Mouse (Mus musculus) limb, embryonic 15.5 days (tissue): ENCODE data around the gene 1700088E04Rik. TPM values are rescaled to one million over a fixed set of nuclear protein-coding genes. Genes with fewer than 3 reads are reported as not detected.

ENCODE experiments used
- ATAC-seq: fragments of 200-750 bp; cut with Nextera tagmentation; 2 replicates; pipeline ENCODE4 v1.8.0; 2017; ENCODE audit warnings: low read depth, moderate TSS enrichment; ENCODE audit not compliant: insufficient number of reproducible peaks, low FRiP score, low TSS enrichment
- H3K27ac ChIP-seq: fragments of 300-500 bp; sonication (generic); 2 replicates; pipeline ENCODE4 v1.5.1; 2015; ENCODE audit warnings: moderate library complexity, mild to moderate bottlenecking, inconsistent platforms
- H3K27me3 ChIP-seq: fragments of 300-500 bp; sonication (generic); 2 replicates; pipeline ENCODE4 v1.6.1; 2015; ENCODE audit warnings: inconsistent platforms
- H3K36me3 ChIP-seq: fragments of 300-500 bp; sonication (generic); 2 replicates; pipeline ENCODE4 v1.6.1; 2015; ENCODE audit warnings: inconsistent platforms
- H3K4me1 ChIP-seq: fragments of 300-500 bp; sonication (generic); 2 replicates; pipeline ENCODE4 v1.6.1; 2015; ENCODE audit warnings: inconsistent platforms
- H3K4me2 ChIP-seq: fragments of 300-500 bp; sonication (generic); 2 replicates; pipeline ENCODE4 v1.6.1; 2015; ENCODE audit warnings: mild to moderate bottlenecking, inconsistent platforms
- H3K4me3 ChIP-seq: fragments of 300-500 bp; sonication (generic); 2 replicates; pipeline ENCODE4 v1.5.1; 2015; ENCODE audit warnings: mild to moderate bottlenecking, inconsistent platforms
- H3K9ac ChIP-seq: fragments of 300-500 bp; sonication (generic); 2 replicates; pipeline ENCODE4 v1.6.1; 2015; ENCODE audit warnings: inconsistent platforms
- H3K9me3 ChIP-seq: fragments of 300-500 bp; sonication (generic); 2 replicates; pipeline ENCODE4 v1.6.1; 2016; ENCODE audit warnings: inconsistent platforms
- WGBS: fragments of 180-500 bp; shearing (Covaris S2); methylation state at CpG from one replicate; pipeline ENCODE4 v1.1.7; 2015; 5-methylcytosine and 5-hydroxymethylcytosine counted together
- polyA plus RNA-seq: library from polyadenylated mRNA; unstranded; fragments of >200 nt; fragmentation: Nextera tagmentation; extraction: Ambion mirVana; gene quantifications from 2 replicates; pipeline ENCODE4 v1.2.1, GENCODE M21; 2015

The 1700088E04Rik gene
- polyA plus RNA-seq, 1 experiment from 2014 or later = 6.3 TPM

DNA sequence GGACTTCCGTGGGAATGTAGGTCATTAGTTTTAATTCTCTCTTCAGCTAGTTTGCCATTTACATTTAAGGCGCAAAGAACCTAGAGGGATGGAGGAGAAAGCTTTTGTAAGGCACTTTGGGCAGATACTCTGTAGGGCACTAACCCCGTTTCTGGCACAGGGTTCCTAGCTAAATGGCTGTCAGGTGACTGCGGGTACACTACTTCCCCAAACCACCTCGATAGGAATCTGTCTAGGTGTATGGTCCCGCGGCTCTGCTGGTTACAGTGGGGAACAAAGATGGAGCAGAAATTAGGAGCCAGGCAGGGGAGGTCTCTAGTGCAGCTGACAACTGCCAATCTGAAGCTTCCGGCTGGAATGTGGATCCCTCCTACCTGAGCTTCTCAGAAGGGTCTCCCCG is 31.0 kb downstream of the 1700088E04Rik start:
- Histone ChIP-seq H3K36me3 (peaks cover 12% of the 10 kb centered on the region), H3K27me3 (no peaks in the 10 kb centered on the region), H3K27ac (peak overlapping the region; percentile 93), H3K4me2 (peak overlapping the region; percentile 91), H3K4me1 (peaks cover 38% of the 10 kb centered on the region), H3K4me3 (peak overlapping the region; percentile 92), H3K9ac (peak overlapping the region; percentile 96; the same call in 1 of the 2 replicates), H3K9me3 (no peaks in the 10 kb centered on the region)
- 14% methylated on average over 9 of the region's 9 CpGs for WGBS
- no peak for ATAC-seq

DNA sequence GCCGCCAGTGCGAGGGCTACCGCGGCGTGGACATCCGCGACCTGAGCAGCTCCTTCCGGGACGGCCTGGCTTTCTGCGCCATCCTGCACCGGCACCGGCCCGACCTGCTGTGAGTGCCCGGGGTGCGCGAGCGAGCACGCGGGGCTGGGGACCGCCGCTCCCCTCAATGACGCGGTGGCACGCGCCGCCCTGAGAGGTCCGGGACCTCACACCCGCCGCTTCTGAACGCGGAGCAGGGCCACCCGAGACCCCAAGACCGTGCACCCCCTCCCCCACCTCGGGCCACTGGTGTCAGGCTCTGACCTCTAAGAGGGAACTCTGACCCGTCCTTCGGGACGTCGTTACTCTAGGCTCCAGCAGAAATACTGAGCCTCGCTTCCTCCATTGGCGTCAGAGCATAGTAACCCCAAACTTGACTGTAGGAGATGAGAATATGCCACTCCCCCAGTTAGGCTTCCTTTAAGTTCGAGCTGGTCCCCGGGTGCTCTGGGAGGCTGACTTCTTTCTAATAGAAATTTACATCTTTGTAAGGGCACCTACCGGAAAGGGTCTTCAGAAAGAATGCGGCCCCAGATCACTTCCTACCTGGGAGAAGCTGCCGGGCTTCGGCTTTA is 31.6 kb downstream of the 1700088E04Rik start:
- peak overlapping the region; percentile 92 for H3K4me3 ChIP-seq

DNA sequence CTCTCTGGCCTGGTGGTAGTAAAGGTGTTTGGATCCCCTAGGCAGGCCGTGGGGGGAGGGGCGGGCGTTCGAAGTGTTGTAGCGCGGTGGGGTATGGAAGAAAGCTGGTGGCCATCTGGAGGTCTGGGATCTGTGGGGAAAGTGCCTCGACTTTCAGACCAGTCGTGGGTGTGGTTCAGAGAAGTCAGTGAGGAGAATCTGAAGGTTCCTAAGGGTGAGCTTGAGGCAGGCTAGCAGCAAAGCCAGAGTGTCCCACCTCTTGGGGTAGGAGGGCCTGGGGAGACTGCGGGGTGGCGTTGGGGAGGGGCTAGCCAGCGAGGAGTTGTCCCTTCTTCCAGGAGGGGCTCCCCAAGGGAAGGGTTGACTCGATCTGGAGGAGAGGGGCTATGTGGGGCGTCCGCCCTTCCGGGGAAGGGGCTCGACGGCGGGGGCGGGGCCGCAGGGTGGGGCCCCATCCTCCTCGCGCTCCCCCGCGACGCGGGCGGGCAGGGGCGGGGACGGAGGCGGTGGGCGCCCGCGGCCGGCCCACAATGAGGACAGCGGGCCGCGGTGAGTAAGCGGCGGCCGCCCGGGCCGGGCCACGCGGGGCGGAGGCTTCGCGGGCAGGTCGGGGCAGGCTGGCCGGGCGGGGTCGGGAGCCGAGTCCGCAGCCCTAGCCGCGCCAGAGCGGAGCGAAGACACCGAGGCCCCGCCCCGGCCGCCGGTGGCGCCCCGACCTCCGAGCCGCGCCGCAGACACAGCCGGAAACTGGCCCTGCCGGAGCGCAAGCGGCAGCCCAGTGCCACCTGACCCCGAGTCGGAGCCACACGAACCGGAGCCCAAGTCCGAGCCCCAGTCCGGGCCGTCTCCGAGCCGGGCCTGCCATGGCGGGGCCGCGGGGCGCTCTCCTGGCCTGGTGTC is 32.4 kb downstream of the 1700088E04Rik start, which contains the start of gene Micall1:
Gene Micall1 (plus strand): TSS at position 478 of the 900 bp plus-strand sequence.
- Histone ChIP-seq H3K27ac (peak within 1 kb of the TSS; percentile 93), H3K36me3 (peaks cover 7% of the 10 kb centered on the region), H3K4me1 (peaks cover 38% of the 10 kb centered on the region), H3K4me2 (peak within 1 kb of the TSS; percentile 91), H3K9me3 (no peaks in the 10 kb centered on the region), H3K9ac (peak within 1 kb of the TSS; percentile 96), H3K4me3 (peak within 1 kb of the TSS; percentile 92), H3K27me3 (no peaks in the 10 kb centered on the region)
- WGBS = under 1% methylated on average over 67 of the region's 85 CpGs
- ATAC-seq = peak; percentile 77

More for the DNA sequence above, 31.6 kb downstream of the 1700088E04Rik start:
- no peaks in the 10 kb centered on the region for H3K9me3 ChIP-seq
- peak; percentile 21; the same call in 1 of the 2 replicates for ATAC-seq
- peak overlapping the region; percentile 91 for H3K4me2 ChIP-seq
- H3K36me3 ChIP-seq = peaks cover 7% of the 10 kb centered on the region
- H3K9ac ChIP-seq = peak overlapping the region; percentile 96
- no peaks in the 10 kb centered on the region for H3K27me3 ChIP-seq
- peaks cover 38% of the 10 kb centered on the region for H3K4me1 ChIP-seq
- under 1% methylated on average over 44 of the region's 46 CpGs for WGBS
- peak overlapping the region; percentile 93 for H3K27ac ChIP-seq

DNA sequence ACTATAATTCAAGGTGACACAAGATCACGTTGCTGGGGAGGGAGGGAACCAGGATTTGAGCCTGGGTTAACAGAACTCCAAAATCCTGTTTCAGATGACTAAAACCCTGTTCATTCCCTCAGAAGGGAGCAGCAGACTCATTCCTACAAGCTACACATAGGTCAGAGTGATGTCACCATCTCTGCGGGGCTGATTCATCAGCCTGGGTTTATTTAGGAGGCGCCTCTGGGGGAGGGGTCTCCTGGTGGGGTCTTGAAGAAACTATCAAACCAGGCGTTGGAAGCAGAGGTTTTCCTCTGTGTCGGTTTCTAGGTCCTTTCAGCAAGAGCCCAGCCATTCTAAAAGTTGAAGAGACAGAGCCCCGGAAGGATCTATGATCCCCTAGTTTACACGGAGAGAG is 33.1 kb downstream of the 1700088E04Rik start:
- WGBS = 13% methylated on average over 7 of the region's 7 CpGs
- Histone ChIP-seq H3K4me1 (peaks cover 38% of the 10 kb centered on the region), H3K27me3 (no peaks in the 10 kb centered on the region), H3K9me3 (no peaks in the 10 kb centered on the region), H3K36me3 (peaks cover 5% of the 10 kb centered on the region), H3K27ac (peak overlapping the region; percentile 93), H3K9ac (peak overlapping the region; percentile 96; the same call in 1 of the 2 replicates), H3K4me2 (peak overlapping the region; percentile 91), H3K4me3 (peak overlapping the region; percentile 92)
- peak; percentile 12; the same call in 1 of the 2 replicates for ATAC-seq

DNA sequence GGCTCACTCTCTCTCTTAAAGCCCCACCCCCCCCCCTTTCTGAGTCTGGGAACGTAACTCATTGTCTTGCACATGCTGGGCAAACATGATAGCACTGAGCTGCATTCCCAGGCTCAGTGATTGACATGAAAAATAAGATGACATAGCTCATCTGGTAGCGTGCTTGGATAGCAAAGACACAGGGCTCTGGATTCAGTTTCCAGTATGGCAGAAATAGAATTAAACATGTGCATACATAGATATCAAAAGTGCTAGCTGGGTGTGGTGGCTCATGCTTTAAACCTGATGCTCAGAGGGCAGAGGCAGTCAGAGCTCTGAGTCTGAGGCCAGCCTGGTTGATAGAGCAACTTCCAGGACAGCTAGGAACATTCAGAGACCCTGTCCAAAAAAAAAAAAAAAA is 35.2 kb downstream of the 1700088E04Rik start:
- no peak overlapping the region for H3K27ac ChIP-seq
- no peaks in the 10 kb centered on the region for H3K9me3 ChIP-seq
- H3K4me1 ChIP-seq = peaks cover 38% of the 10 kb centered on the region
- no peaks in the 10 kb centered on the region for H3K36me3 ChIP-seq
- H3K27me3 ChIP-seq = no peaks in the 10 kb centered on the region
- WGBS = 56% methylated on average over 2 of the region's 2 CpGs
- H3K4me2 ChIP-seq = no peak overlapping the region
- no peak overlapping the region for H3K9ac ChIP-seq
- no peak overlapping the region for H3K4me3 ChIP-seq
- no peak for ATAC-seq

DNA sequence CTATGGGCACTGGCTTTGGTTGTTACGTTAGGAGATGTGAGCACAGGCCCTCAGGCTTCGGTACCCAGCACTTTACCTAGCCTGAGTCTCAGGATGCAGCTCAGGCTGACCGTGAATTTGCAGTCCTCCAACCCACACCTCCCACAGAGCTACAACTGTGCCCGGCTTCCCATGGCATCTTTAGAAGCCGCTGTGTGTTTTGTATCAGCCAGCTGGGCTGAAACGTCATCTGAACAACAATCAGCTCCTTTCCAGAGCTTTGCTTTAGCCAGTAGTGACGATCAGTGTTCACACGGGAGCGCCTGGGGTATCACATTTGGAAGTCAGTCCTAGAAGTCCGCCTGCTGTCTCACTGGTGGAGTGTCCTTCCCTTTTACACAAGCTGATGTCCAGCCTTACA is 37.8 kb downstream of the 1700088E04Rik start:
- H3K4me3 ChIP-seq = no peak overlapping the region
- 69% methylated on average over 10 of the region's 10 CpGs for WGBS
- no peak overlapping the region for H3K27ac ChIP-seq
- H3K4me2 ChIP-seq = no peak overlapping the region
- ATAC-seq = no peak
- H3K4me1 ChIP-seq = peaks cover 38% of the 10 kb centered on the region
- no peaks in the 10 kb centered on the region for H3K27me3 ChIP-seq
- no peaks in the 10 kb centered on the region for H3K9me3 ChIP-seq
- H3K36me3 ChIP-seq = no peaks in the 10 kb centered on the region
- H3K9ac ChIP-seq = no peak overlapping the region

DNA sequence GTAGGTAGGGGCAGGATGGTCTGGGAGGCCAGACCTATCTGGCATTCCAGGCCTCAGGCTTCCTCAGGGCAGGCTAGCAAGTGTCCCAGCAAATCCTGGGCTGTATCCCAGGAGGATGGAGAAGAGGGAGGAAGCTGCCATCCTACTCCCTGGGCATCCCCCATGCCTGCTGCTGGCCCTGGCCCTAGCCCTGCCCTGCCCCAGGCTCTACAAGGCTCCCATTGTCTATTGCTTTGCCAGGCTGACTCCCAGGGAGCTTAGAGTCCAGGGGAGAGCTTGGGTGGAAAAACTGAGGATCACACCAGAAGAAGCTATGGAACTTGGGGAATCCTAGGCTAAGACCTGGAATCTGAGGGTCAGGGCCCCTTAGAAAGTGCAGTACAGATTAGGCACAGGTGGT is 39.5 kb downstream of the 1700088E04Rik start:
- ATAC-seq = no peak
- no peak overlapping the region for H3K4me2 ChIP-seq
- 0 out of 2 replicates have a peak, but pooled peaks cover 2% of the 10 kb centered on the region for H3K36me3 ChIP-seq
- H3K4me1 ChIP-seq = peaks cover 48% of the 10 kb centered on the region
- no peak overlapping the region for H3K4me3 ChIP-seq
- no peak overlapping the region for H3K9ac ChIP-seq
- H3K27me3 ChIP-seq = no peaks in the 10 kb centered on the region
- peak overlapping the region; percentile 74 for H3K27ac ChIP-seq
- no peaks in the 10 kb centered on the region for H3K9me3 ChIP-seq

DNA sequence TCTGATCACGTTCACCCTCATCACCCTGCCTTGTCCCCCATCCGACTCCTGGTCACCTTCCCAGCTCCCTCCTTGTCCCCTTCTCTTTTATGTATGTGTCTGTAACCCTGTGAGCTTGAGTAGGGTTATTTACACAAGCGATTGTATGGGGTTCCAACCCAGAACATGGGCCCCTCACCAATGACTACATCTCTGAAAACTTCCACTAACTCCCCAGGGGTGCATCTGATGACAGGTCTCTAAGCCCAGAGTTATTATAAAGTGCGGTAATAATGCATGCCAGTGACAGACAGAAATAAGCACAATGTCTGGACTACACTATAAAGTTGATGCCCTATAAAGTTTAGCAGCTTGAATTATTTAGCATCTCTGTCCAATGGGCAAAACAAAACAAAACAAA is 40.7 kb downstream of the 1700088E04Rik start:
- H3K27me3 ChIP-seq = no peaks in the 10 kb centered on the region
- 54% methylated on average over 4 of the region's 4 CpGs for WGBS
- peaks cover 12% of the 10 kb centered on the region for H3K36me3 ChIP-seq
- ATAC-seq = no peak
- no peaks in the 10 kb centered on the region for H3K9me3 ChIP-seq
- no peak overlapping the region for H3K4me3 ChIP-seq
- H3K27ac ChIP-seq = peak overlapping the region; percentile 74; the same call in 1 of the 2 replicates
- H3K4me2 ChIP-seq = no peak overlapping the region
- no peak overlapping the region for H3K9ac ChIP-seq
- H3K4me1 ChIP-seq = peaks cover 49% of the 10 kb centered on the region

DNA sequence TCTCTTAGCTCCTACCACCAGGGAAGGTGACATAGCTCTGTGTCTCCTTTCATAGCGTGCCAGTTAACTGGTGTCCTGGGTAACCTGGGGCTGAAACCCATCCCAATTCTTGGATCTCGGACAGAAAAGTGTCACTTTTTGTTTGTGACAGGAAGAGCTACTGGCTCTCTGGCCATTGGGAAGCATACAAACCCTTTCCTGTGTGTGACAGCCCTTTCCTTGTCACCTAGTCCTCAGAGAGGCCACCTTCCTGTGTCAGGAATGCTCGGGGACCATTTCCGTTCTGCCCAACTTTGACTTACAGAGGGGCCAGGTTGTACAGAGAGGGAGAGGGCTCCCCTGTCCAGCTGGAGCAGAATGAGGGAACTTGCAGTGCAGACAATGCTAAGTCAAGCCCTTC is 41.6 kb downstream of the 1700088E04Rik start:
- Histone ChIP-seq H3K9me3 (no peaks in the 10 kb centered on the region), H3K4me1 (peaks cover 49% of the 10 kb centered on the region), H3K4me3 (no peak overlapping the region), H3K4me2 (no peak overlapping the region), H3K27ac (peak overlapping the region; percentile 85), H3K36me3 (peaks cover 20% of the 10 kb centered on the region), H3K27me3 (no peaks in the 10 kb centered on the region), H3K9ac (no peak overlapping the region)
- no peak for ATAC-seq
- 61% methylated on average over 4 of the region's 4 CpGs for WGBS

DNA sequence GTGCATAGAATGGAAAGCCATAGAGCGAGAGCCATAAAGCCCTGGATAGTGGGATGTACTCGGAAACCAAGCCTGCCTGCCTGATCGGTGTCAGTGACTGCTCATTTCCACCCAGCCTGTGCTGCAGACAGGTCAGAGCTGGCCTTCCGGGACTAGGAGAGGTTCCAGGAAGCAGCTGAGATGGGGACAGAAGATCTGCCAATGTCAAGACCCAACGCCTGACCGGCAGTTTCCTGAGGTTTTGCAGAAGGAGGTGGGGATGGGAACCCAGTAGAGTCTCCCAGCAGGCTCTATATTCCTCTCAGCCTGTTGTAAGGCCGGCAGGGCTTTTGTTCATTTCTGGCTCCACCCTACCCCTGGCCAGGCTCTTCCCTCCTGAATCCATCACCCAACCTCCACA is 42.2 kb downstream of the 1700088E04Rik start:
- ATAC-seq = no peak

DNA sequence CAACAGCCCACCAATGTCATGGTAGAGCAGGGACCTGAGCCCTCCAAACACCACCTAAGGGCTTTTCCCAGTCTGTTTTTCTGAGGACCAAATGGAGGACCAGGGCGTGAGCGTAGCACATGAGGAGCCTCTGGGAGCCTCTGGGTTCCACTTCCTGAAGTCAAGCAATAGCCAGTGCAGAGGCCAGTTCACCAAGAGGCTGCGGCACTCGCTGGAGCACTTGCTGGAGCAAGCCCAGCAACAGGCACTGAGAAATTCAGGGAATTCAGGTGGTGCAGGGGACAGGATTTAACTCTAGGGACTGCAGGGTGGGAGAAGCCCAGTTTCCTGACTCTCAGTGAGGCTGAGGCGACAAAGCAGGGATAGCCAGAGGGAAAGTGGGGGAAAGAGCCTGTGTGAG is 42.8 kb downstream of the 1700088E04Rik start:
- Histone ChIP-seq H3K4me2 (no peak overlapping the region), H3K4me3 (no peak overlapping the region), H3K4me1 (peaks cover 49% of the 10 kb centered on the region), H3K36me3 (peaks cover 32% of the 10 kb centered on the region), H3K27me3 (no peaks in the 10 kb centered on the region), H3K27ac (peak overlapping the region; percentile 85), H3K9me3 (no peaks in the 10 kb centered on the region), H3K9ac (no peak overlapping the region)
- 42% methylated on average over 5 of the region's 5 CpGs for WGBS
- no peak for ATAC-seq

More for the DNA sequence above, 42.2 kb downstream of the 1700088E04Rik start:
- 51% methylated on average over 7 of the region's 7 CpGs for WGBS
- Histone ChIP-seq H3K27me3 (no peaks in the 10 kb centered on the region), H3K4me1 (peaks cover 49% of the 10 kb centered on the region), H3K36me3 (peaks cover 26% of the 10 kb centered on the region), H3K27ac (peak overlapping the region; percentile 85), H3K9me3 (no peaks in the 10 kb centered on the region), H3K4me3 (no peak overlapping the region), H3K4me2 (no peak overlapping the region), H3K9ac (no peak overlapping the region)

DNA sequence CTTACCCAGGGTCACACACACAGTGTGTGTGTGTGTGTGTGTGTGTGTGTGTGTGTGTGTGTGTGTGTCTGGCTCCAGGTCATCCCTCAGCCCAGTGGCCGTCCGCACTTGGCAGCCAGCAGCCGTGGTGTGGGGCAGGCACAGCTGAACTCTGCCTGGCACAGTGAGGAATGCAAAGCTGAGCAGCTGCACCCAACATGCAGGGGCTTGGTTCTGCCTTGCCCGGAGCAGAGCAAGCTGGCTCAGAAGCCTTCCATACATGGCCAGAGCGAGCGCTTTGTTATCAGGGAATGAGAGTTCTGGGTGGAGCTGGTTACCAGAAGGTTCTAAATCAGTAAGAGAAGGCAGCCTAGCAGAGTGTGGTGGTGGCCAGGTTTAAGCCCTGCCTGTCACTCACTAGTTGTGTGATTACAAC is 43.4 kb downstream of the 1700088E04Rik start:
- Histone ChIP-seq H3K4me3 (no peak overlapping the region), H3K4me1 (peaks cover 49% of the 10 kb centered on the region), H3K36me3 (peaks cover 38% of the 10 kb centered on the region), H3K9ac (no peak overlapping the region), H3K9me3 (no peaks in the 10 kb centered on the region), H3K27ac (peak overlapping the region; percentile 85), H3K27me3 (no peaks in the 10 kb centered on the region), H3K4me2 (0 out of 2 replicates have a peak overlapping the region, but pooled peaks have one; percentile 7)
- peak; percentile 72 for ATAC-seq
- WGBS = 31% methylated on average over 6 of the region's 6 CpGs
